In genomic region chr9:48654730-48655129, GRCm38 (mm10) we compare ENCODE assay signal across 22 mouse cellular contexts. TPM values are rescaled to one million over a fixed set of nuclear protein-coding genes. Genes with fewer than 3 reads are reported as not detected.
DNase-seq lines count a peak whose midpoint lies in the region; ATAC-seq and TF ChIP-seq lines count a peak whose summit lies in the region.
"Had no signal": no experiment of that assay in that cellular context is flagged by ENCODE, and none has a peak within 500 bp of the region (broad histone marks: within the 10 kb centered on the region; RNA-seq: fewer than 3 reads in every experiment).

No protein-coding gene starts in this region.

- H3K4me3 ChIP-seq in gastrocnemius, adult 2 months: no peak overlapping the region
- no peak overlapping the region for H3K4me3 ChIP-seq in testis, adult 2 months (ENCODE audit: control insufficient read depth, low read depth, low read length)
- H3K4me3 ChIP-seq in liver, embryonic 11.5 days (ENCODE audit: low read depth, low read length): no peak overlapping the region
- H3K4me3 ChIP-seq: embryonic facial prominence, embryonic 15.5 days; heart, embryonic 12.5 days; limb, embryonic 12.5 days; midbrain, embryonic 12.5 days had no signal

- no peak for TF ChIP-seq CTCF in gastrocnemius, adult 2 months (IDR thresholded peaks at IDR 0.05)
- no peak for TF ChIP-seq CTCF in testis, adult 2 months (IDR thresholded peaks at IDR 0.05; ENCODE audit: control insufficient read depth, insufficient read depth, insufficient replicate concordance, low read depth, low read length)

- TF ChIP-seq POLR2A in testis, adult 2 months (IDR thresholded peaks at IDR 0.05; ENCODE audit: control insufficient read depth, low read depth, low read length): no peak

- WGBS in liver, embryonic 11.5 days: 9% methylated on average over 8 of the region's 8 CpGs

- no peak overlapping the region for H3K9ac ChIP-seq in liver, embryonic 11.5 days (ENCODE audit: low read depth, low read length)
- H3K9ac ChIP-seq: embryonic facial prominence, embryonic 15.5 days; heart, embryonic 12.5 days; limb, embryonic 12.5 days; lung, embryonic 14.5 days; midbrain, embryonic 12.5 days had no signal

- H3K27ac ChIP-seq in gastrocnemius, adult 2 months: peak overlapping the region; percentile 58
- H3K27ac ChIP-seq in testis, adult 2 months (ENCODE audit: control insufficient read depth, insufficient read depth, low read depth, low read length): peak overlapping the region; percentile 70
- H3K27ac ChIP-seq in liver, embryonic 11.5 days (ENCODE audit: low read depth, low read length): no peak overlapping the region
- H3K27ac ChIP-seq: embryonic facial prominence, embryonic 15.5 days; hindbrain, postnatal 0 days; kidney, postnatal 0 days; limb, embryonic 12.5 days; midbrain, embryonic 12.5 days had no signal

- no peak overlapping the region for H3K4me2 ChIP-seq in liver, embryonic 11.5 days
- H3K4me2 ChIP-seq: embryonic facial prominence, embryonic 15.5 days; heart, embryonic 12.5 days; limb, embryonic 12.5 days; lung, embryonic 14.5 days; midbrain, embryonic 12.5 days had no signal

- H3K9me3 ChIP-seq in liver, embryonic 11.5 days (ENCODE audit: control insufficient read depth, low read length): no peaks in the 10 kb centered on the region
- H3K9me3 ChIP-seq: embryonic facial prominence, embryonic 15.5 days had no signal

- DNase-seq in gastrocnemius, adult 2 months: no peak
- no peak for DNase-seq in gastrocnemius, postnatal 36 days
- DNase-seq in testis, postnatal 14 days (ENCODE audit: low spot score): no peak
- DNase-seq in liver, embryonic 11.5 days (ENCODE audit: low spot score): no peak
- DNase-seq in cerebellum, postnatal 10 days: no peak
- no peak for DNase-seq in heart, postnatal 4 days
- DNase-seq: adrenal gland, adult 2 months; cerebellum, adult 2 months; heart, adult 11 months; heart, postnatal 14 days; kidney, adult 18-20 months; lung, embryonic 14.5 days; right cerebral cortex, postnatal 25 days; thymus, adult 2 months had no signal

- H3K27me3 ChIP-seq in testis, adult 2 months (ENCODE audit: control insufficient read depth, insufficient read depth, low read length): no peaks in the 10 kb centered on the region
- H3K27me3 ChIP-seq in liver, embryonic 11.5 days (replicated peaks; ENCODE audit: control insufficient read depth, insufficient read depth, low read length): peaks cover 3% of the 10 kb centered on the region; the same call in 1 of the 2 replicates
- H3K27me3 ChIP-seq: midbrain, embryonic 12.5 days had no signal

- ATAC-seq in liver, embryonic 11.5 days (replicated peaks; ENCODE audit: low FRiP score): peak; percentile 44; the same call in 1 of the 2 replicates
- peak; percentile 42 for ATAC-seq in megakaryocyte progenitor cell, adult 5-6 weeks (replicated peaks; ENCODE audit: poor library complexity)
- ATAC-seq: hindbrain, postnatal 0 days had no signal

- no peaks in the 10 kb centered on the region for H3K36me3 ChIP-seq in testis, adult 2 months (ENCODE audit: control insufficient read depth, insufficient read depth, low read length)
- H3K36me3 ChIP-seq in liver, embryonic 11.5 days (ENCODE audit: control insufficient read depth, insufficient read depth, low read length): no peaks in the 10 kb centered on the region
- H3K36me3 ChIP-seq: embryonic facial prominence, embryonic 15.5 days; heart, embryonic 12.5 days; limb, embryonic 12.5 days had no signal

- intact Hi-C loops in gastrocnemius, adult 2 months (cut with DNase I): loop anchor here (5.0 kb wide), 1 partner anchor 43 kb away; no protein-coding TSS in a partner anchor
- intact Hi-C loops in gastrocnemius, postnatal 36 days (cut with DNase I): no loop called here

- H3K4me1 ChIP-seq in testis, adult 2 months (ENCODE audit: control insufficient read depth, insufficient read depth, low read length): peaks cover 9% of the 10 kb centered on the region
- peaks cover 12% of the 10 kb centered on the region for H3K4me1 ChIP-seq in liver, embryonic 11.5 days (replicated peaks; ENCODE audit: control insufficient read depth, insufficient read depth, low read length)

RNA-seq across cellular contexts. Expression of gene Nnmt, which starts 49.8 kb away (rescaled TPM):
- total RNA-seq in gastrocnemius, adult 2 months (2021): 1 to 10 TPM; 1.5 to 3.0 TPM
- 1 to 10 TPM; 2.8 to 5.2 TPM for total RNA-seq in gastrocnemius, postnatal 36 days (2021)
- polyA plus RNA-seq in testis, adult 2 months (2012; rRNA removed): 3.3 and 6.7 TPM in 2 replicates
- polyA plus RNA-seq in liver, embryonic 11.5 days (2014; fragmentation: Nextera tagmentation; extraction: Ambion mirVana): 1.3 and 1.8 TPM in 2 replicates
- total RNA-seq in megakaryocyte progenitor cell, adult 5-6 weeks (2015): 0.98 TPM in 1 of 2 replicates, not detected in the other
- total RNA-seq in megakaryocyte progenitor cell, adult 5-6 weeks (2017): not detected in 2 replicates
- 10 to 100 TPM; 10.3 to 13.6 TPM for total RNA-seq in heart, postnatal 4 days (2021)
- total RNA-seq: hindbrain, postnatal 0 days had no signal
